Mouse (Mus musculus): ENCODE data around the gene Rbfox3.

The Rbfox3 gene

DNA sequence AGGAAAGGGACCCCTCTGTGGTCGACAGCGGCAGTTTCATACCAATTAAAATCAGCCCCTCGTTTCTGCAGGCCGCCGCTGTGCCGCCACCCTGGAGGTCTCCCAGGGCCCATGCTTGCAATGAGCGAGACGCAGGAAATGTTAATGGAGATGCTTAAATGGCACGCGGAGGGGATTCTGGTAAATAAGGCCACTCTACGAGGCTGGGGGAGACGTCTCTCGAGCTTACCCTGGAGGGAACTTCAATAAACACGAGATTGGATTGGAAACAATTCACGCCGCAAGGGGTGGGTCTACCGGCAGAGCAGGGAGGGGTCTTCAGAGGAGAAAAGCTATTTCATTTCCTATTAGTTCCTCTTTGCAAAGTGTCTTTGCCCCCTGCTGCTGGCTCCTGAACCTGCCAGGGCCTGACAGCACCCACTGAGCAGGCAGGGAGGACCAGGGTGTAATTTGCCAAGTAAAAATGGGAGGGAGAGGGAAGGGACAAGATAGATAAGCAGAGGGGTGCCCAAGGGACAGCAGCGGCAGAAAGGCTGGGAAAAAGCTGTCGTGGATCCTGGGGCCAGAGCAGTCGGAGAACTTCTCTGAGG lies 232.8 kb downstream of the Rbfox3 start:
- peaks cover 69% of the 10 kb centered on the region for H3K27me3 ChIP-seq (ENCODE audit: insufficient read depth, low read length)
- TF ChIP-seq CTCF (conservative IDR thresholded peaks at IDR 0.05; ENCODE audit: low read length) = no peak
- no peak for TF ChIP-seq NANOG (IDR thresholded peaks at IDR 0.05; ENCODE audit: borderline replicate concordance, low read length)
- TF ChIP-seq POU5F1 (IDR thresholded peaks at IDR 0.05; ENCODE audit: borderline replicate concordance, low read length) = no peak
- H3K36me3 ChIP-seq (ENCODE audit: insufficient read depth, low read length) = no peaks in the 10 kb centered on the region
- H3K9me3 ChIP-seq (ENCODE audit: low read length) = no peaks in the 10 kb centered on the region
- no peak overlapping the region for H3K4me3 ChIP-seq (replicated peaks; ENCODE audit: low read length)
- peaks cover 24% of the 10 kb centered on the region for H3K4me1 ChIP-seq (replicated peaks; ENCODE audit: low read depth, low read length)

DNA sequence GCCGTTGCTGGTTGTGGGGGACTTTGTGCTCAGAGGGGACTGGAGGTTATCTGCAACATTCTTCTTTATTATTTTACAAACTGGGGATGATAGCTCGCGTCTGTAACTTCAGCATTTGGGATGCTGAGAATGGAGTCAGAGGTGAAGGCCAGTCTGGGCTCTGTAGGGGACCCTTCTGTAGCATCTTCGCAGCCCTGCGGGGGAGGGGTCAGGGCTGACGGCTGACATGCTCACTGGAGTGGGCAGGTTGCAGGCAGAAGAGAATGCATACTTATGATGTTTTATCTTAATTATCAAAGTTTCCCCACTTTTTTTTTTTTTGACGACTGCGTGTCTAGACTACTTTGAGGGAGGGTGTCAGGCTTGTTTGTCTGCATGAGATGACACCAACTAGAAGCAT lies 234.1 kb downstream of the Rbfox3 start:
- Histone ChIP-seq H3K4me1 (replicated peaks; ENCODE audit: low read depth, low read length) (peaks cover 24% of the 10 kb centered on the region), H3K9me3 (ENCODE audit: low read length) (no peaks in the 10 kb centered on the region), H3K4me3 (replicated peaks; ENCODE audit: low read length) (no peak overlapping the region), H3K27me3 (ENCODE audit: insufficient read depth, low read length) (peaks cover 59% of the 10 kb centered on the region), H3K36me3 (ENCODE audit: insufficient read depth, low read length) (no peaks in the 10 kb centered on the region)
- TF ChIP-seq POU5F1 (IDR thresholded peaks at IDR 0.05; ENCODE audit: borderline replicate concordance, low read length) (no peak), NANOG (IDR thresholded peaks at IDR 0.05; ENCODE audit: borderline replicate concordance, low read length) (no peak), CTCF (conservative IDR thresholded peaks at IDR 0.05; ENCODE audit: low read length) (no peak)

DNA sequence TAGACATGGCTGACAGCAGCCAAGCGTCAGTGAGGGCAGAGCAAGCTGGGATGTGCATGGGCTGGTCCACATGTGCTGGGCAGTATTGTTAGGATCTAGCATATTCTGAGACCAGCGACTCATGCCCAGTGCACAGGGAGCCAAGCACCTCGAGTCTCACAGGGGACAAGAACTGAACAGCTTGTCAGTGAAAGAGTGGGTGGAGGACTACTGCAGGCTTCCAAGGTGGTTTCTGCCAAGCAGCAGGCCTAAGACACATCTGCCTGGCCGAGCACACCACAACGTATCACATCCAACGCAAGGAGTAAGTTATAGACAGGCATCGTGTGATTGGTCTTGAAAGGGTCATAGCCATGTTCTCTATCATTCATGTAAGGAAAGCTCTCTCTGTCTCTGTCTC lies 235.0 kb downstream of the Rbfox3 start:
- H3K27me3 ChIP-seq (ENCODE audit: insufficient read depth, low read length) = peaks cover 50% of the 10 kb centered on the region
- peaks cover 24% of the 10 kb centered on the region for H3K4me1 ChIP-seq (replicated peaks; ENCODE audit: low read depth, low read length)
- H3K36me3 ChIP-seq (ENCODE audit: insufficient read depth, low read length) = no peaks in the 10 kb centered on the region
- H3K9me3 ChIP-seq (ENCODE audit: low read length) = no peaks in the 10 kb centered on the region
- TF ChIP-seq CTCF (conservative IDR thresholded peaks at IDR 0.05; ENCODE audit: low read length) (no peak), POU5F1 (IDR thresholded peaks at IDR 0.05; ENCODE audit: borderline replicate concordance, low read length) (no peak), NANOG (IDR thresholded peaks at IDR 0.05; ENCODE audit: borderline replicate concordance, low read length) (no peak)
- H3K4me3 ChIP-seq (replicated peaks; ENCODE audit: low read length) = no peak overlapping the region

DNA sequence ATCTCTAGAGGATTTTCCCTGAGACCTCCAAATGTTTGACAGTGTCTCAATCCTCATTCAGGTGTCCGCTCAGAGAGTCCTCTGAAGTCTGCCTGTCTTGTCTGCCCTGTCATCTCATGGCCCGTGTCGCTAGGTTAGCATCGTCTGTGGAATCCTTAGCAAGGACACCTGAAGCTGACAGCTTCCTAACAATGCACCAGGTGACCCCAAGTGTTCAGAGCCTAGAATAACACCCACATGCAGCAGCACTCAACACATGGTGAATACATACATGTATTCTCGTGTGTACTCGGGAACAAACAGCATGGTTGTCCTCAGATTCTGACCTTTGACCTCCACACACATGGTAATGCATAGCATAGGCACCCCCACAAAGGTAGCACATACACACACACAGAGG lies 239.4 kb downstream of the Rbfox3 start:
- Histone ChIP-seq H3K9me3 (ENCODE audit: low read length) (no peaks in the 10 kb centered on the region), H3K27me3 (ENCODE audit: insufficient read depth, low read length) (peaks cover 19% of the 10 kb centered on the region; the same call in 1 of the 2 replicates), H3K36me3 (ENCODE audit: insufficient read depth, low read length) (no peaks in the 10 kb centered on the region), H3K4me3 (replicated peaks; ENCODE audit: low read length) (no peak overlapping the region), H3K4me1 (replicated peaks; ENCODE audit: low read depth, low read length) (no peaks in the 10 kb centered on the region)
- TF ChIP-seq CTCF (conservative IDR thresholded peaks at IDR 0.05; ENCODE audit: low read length) (no peak), NANOG (IDR thresholded peaks at IDR 0.05; ENCODE audit: borderline replicate concordance, low read length) (no peak), POU5F1 (IDR thresholded peaks at IDR 0.05; ENCODE audit: borderline replicate concordance, low read length) (no peak)

DNA sequence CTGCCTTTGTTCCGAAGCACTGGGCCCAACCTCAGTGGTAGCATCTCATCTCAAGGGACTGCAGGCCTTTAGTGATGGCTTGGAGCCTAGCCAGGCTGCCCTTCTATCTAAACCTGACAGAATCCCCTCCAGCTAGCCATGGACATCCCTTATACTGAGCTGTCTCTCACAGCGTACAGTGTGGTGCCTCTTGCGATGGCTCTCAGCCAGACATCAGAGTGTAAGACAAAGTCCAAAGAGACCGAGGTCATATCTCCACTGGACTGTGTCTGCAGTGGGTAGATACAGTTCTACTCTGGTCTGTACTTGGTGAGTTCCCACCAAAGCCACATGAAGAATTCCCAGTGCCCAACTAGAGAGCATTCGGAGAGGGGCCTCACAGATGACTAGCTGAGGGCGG lies 240.2 kb downstream of the Rbfox3 start:
- TF ChIP-seq POU5F1 (IDR thresholded peaks at IDR 0.05; ENCODE audit: borderline replicate concordance, low read length) (no peak), NANOG (IDR thresholded peaks at IDR 0.05; ENCODE audit: borderline replicate concordance, low read length) (no peak), CTCF (conservative IDR thresholded peaks at IDR 0.05; ENCODE audit: low read length) (no peak)
- Histone ChIP-seq H3K9me3 (ENCODE audit: low read length) (no peaks in the 10 kb centered on the region), H3K4me3 (replicated peaks; ENCODE audit: low read length) (no peak overlapping the region), H3K36me3 (ENCODE audit: insufficient read depth, low read length) (no peaks in the 10 kb centered on the region), H3K4me1 (replicated peaks; ENCODE audit: low read depth, low read length) (peaks cover 2% of the 10 kb centered on the region; the same call in 1 of the 2 replicates), H3K27me3 (ENCODE audit: insufficient read depth, low read length) (peaks cover 19% of the 10 kb centered on the region; the same call in 1 of the 2 replicates)

DNA sequence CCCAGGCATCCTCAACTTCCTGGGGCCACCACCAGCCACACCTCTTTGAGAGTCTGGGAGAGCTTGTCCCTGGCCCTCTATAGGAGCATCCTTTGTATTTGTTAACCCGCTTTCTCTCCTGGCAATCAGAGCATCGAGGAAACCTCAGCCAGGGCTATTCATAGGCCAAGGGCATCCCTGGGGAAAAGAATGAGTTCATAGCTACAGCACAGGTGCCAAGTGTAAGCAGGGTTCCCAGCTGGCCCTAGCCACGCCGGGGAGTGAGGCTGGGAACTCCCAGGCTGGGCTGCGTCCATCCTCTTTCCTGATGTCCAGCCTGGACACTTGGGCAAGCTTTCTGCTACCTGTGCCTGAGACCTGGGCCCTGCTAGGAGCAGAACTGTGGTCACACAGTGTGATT lies 241.6 kb downstream of the Rbfox3 start:
- Histone ChIP-seq H3K36me3 (ENCODE audit: insufficient read depth, low read length) (no peaks in the 10 kb centered on the region), H3K4me1 (replicated peaks; ENCODE audit: low read depth, low read length) (peaks cover 12% of the 10 kb centered on the region)

DNA sequence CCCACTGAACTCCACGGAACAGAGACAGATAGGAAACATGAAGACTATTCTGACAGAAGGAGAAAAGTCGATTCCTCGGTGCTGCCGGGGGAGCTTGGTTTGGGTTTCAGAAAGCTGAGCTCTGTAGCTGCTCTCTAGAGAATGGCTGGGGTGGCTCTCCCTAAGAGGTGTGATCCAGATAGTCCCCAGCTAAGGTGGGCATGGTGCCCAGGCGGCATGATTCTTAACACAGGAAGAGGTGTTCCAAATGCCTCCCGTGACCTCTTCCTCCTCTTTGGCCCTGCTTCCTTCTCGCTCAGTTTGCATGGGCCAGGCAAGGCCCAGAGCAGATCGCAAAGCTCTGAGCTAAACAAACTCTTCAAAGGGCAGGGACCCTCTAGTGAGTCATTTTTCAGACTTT lies 243.0 kb downstream of the Rbfox3 start:
- no peak overlapping the region for H3K4me3 ChIP-seq (replicated peaks; ENCODE audit: low read length)
- H3K9me3 ChIP-seq (ENCODE audit: low read length) = no peaks in the 10 kb centered on the region
- TF ChIP-seq POU5F1 (IDR thresholded peaks at IDR 0.05; ENCODE audit: borderline replicate concordance, low read length) (no peak), CTCF (conservative IDR thresholded peaks at IDR 0.05; ENCODE audit: low read length) (no peak), NANOG (IDR thresholded peaks at IDR 0.05; ENCODE audit: borderline replicate concordance, low read length) (no peak)
- H3K36me3 ChIP-seq (ENCODE audit: insufficient read depth, low read length) = no peaks in the 10 kb centered on the region
- H3K27me3 ChIP-seq (ENCODE audit: insufficient read depth, low read length) = peaks cover 14% of the 10 kb centered on the region; the same call in 1 of the 2 replicates
- peaks cover 12% of the 10 kb centered on the region for H3K4me1 ChIP-seq (replicated peaks; ENCODE audit: low read depth, low read length)

More for the DNA sequence above, 241.6 kb downstream of the Rbfox3 start:
- H3K9me3 ChIP-seq (ENCODE audit: low read length) = no peaks in the 10 kb centered on the region
- H3K27me3 ChIP-seq (ENCODE audit: insufficient read depth, low read length) = peaks cover 14% of the 10 kb centered on the region; the same call in 1 of the 2 replicates
- TF ChIP-seq NANOG (IDR thresholded peaks at IDR 0.05; ENCODE audit: borderline replicate concordance, low read length) (no peak), POU5F1 (IDR thresholded peaks at IDR 0.05; ENCODE audit: borderline replicate concordance, low read length) (no peak), CTCF (conservative IDR thresholded peaks at IDR 0.05; ENCODE audit: low read length) (no peak)
- no peak overlapping the region for H3K4me3 ChIP-seq (replicated peaks; ENCODE audit: low read length)

DNA sequence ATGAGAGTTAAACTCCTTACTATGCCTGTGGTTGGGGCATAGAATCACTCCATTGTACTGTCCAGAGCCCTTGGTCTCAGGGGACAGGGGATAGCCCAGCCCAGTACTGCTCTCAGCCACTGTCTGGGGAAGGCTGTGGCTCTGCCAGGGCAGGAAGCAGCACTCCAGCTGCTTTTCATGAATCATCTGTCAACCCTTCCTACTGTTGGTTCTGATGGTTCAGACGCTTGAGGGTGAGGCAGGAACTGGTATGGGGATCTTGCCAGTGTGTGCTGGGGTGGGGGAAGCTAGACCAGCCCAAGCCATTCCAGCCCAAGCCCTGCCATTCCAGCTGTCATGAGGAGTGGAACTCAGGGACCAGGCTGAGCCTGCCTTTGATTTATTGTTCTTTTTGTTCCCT lies 243.5 kb downstream of the Rbfox3 start:
- no peaks in the 10 kb centered on the region for H3K36me3 ChIP-seq (ENCODE audit: insufficient read depth, low read length)
- TF ChIP-seq NANOG (IDR thresholded peaks at IDR 0.05; ENCODE audit: borderline replicate concordance, low read length) (no peak), CTCF (conservative IDR thresholded peaks at IDR 0.05; ENCODE audit: low read length) (no peak), POU5F1 (IDR thresholded peaks at IDR 0.05; ENCODE audit: borderline replicate concordance, low read length) (no peak)

DNA sequence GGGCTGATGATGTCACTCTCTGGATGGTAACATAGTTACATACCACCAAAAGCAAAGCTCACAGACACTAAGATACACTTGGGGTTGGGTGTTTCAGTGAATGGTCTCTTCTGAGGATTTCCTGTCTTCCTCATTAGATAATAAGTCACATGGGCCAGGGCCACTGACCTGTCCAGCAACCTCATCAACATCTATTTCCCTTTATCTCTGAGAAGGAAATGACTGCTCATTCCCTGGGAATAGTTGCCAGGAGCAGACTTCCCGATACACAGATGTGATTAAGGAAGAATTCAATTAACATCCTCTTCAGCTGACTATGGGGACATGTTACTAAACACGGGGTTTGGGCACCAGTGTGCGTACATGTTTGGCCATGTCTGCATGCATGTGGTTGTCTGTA lies 245.2 kb downstream of the Rbfox3 start:
- no peak overlapping the region for H3K4me3 ChIP-seq (replicated peaks; ENCODE audit: low read length)
- no peaks in the 10 kb centered on the region for H3K9me3 ChIP-seq (ENCODE audit: low read length)
- H3K27me3 ChIP-seq (ENCODE audit: insufficient read depth, low read length) = peaks cover 13% of the 10 kb centered on the region; the same call in 1 of the 2 replicates
- H3K36me3 ChIP-seq (ENCODE audit: insufficient read depth, low read length) = no peaks in the 10 kb centered on the region
- H3K4me1 ChIP-seq (replicated peaks; ENCODE audit: low read depth, low read length) = peaks cover 12% of the 10 kb centered on the region
- TF ChIP-seq POU5F1 (IDR thresholded peaks at IDR 0.05; ENCODE audit: borderline replicate concordance, low read length) = no peak
- no peak for TF ChIP-seq CTCF (conservative IDR thresholded peaks at IDR 0.05; ENCODE audit: low read length)
- TF ChIP-seq NANOG (IDR thresholded peaks at IDR 0.05; ENCODE audit: borderline replicate concordance, low read length) = no peak

More for the DNA sequence above, 243.5 kb downstream of the Rbfox3 start:
- Histone ChIP-seq H3K4me1 (replicated peaks; ENCODE audit: low read depth, low read length) (peaks cover 12% of the 10 kb centered on the region), H3K4me3 (replicated peaks; ENCODE audit: low read length) (no peak overlapping the region), H3K27me3 (ENCODE audit: insufficient read depth, low read length) (peaks cover 14% of the 10 kb centered on the region; the same call in 1 of the 2 replicates), H3K9me3 (ENCODE audit: low read length) (no peaks in the 10 kb centered on the region)
